Mouse (Mus musculus) forebrain, embryonic 11.5 days (tissue): Measurements from ENCODE around the gene 2510009E07Rik. TPM values are rescaled to one million over a fixed set of nuclear protein-coding genes. Genes with fewer than 3 reads are reported as not detected.

Source experiments
- ATAC-seq: fragments of 200-750 bp; cut with Nextera tagmentation; replicated peaks from 2 replicates; pipeline ENCODE4 v1.8.0; 2017; ENCODE audit warnings: moderate TSS enrichment; ENCODE audit not compliant: low FRiP score
- DNase-seq: peaks from one replicate; pipeline ENCODE4 v3.0.0-alpha.2; 2017; ENCODE audit warnings: low spot score
- H3K27ac ChIP-seq: fragments of 300-500 bp; sonication (generic); 2 replicates; pipeline ENCODE4 v1.5.1; 2014; ENCODE audit warnings: low read depth, low read length
- H3K27me3 ChIP-seq: fragments of 300-500 bp; sonication (generic); 2 replicates; pipeline ENCODE4 v1.6.1; 2014; ENCODE audit warnings: mild to moderate bottlenecking, low read length, mixed read lengths; ENCODE audit not compliant: control insufficient read depth, insufficient read depth
- H3K36me3 ChIP-seq: fragments of 300-500 bp; sonication (generic); 2 replicates; pipeline ENCODE4 v1.6.1; 2014; ENCODE audit warnings: mild to moderate bottlenecking, low read length, moderate library complexity, mixed read lengths; ENCODE audit not compliant: control insufficient read depth, insufficient read depth
- H3K4me1 ChIP-seq: fragments of 300-500 bp; sonication (generic); replicated peaks from 2 replicates; pipeline ENCODE4 v1.6.1; 2014; ENCODE audit warnings: low read length, mixed read lengths; ENCODE audit not compliant: control insufficient read depth, insufficient read depth
- H3K4me2 ChIP-seq: fragments of 300-500 bp; sonication (generic); 2 replicates; pipeline ENCODE4 v1.6.1; 2014; ENCODE audit warnings: low read depth, mild to moderate bottlenecking, low read length, moderate library complexity, mixed read lengths; ENCODE audit not compliant: severe bottlenecking
- H3K4me3 ChIP-seq: fragments of 300-500 bp; sonication (generic); 2 replicates; pipeline ENCODE4 v1.5.1; 2014; ENCODE audit warnings: low read depth, low read length
- H3K9ac ChIP-seq: fragments of 300-500 bp; sonication (generic); 2 replicates; pipeline ENCODE4 v1.6.1; 2014; ENCODE audit warnings: low read length
- H3K9me3 ChIP-seq: fragments of 300-500 bp; sonication (generic); 2 replicates; pipeline ENCODE4 v1.6.1; 2016; ENCODE audit warnings: low read length, mixed read lengths; ENCODE audit not compliant: control insufficient read depth
- whole genome bisulfite sequencing: fragments of 180-500 bp; shearing (Covaris S2); extraction: QIAGEN DNeasy Blood & Tissue Kit; methylation state at CpG from one replicate; pipeline ENCODE4 v1.1.7; 2014; 5-methylcytosine and 5-hydroxymethylcytosine counted together
- polyA plus RNA-seq: library from polyadenylated mRNA; unstranded; fragments of >200 nt; fragmentation: Nextera tagmentation; extraction: Ambion mirVana; gene quantifications from 2 replicates; pipeline ENCODE4 v1.2.1, GENCODE M21; 2014

Gene 2510009E07Rik
- polyA plus RNA-seq, 1 experiment from 2014 or later = 43.5 TPM

DNA sequence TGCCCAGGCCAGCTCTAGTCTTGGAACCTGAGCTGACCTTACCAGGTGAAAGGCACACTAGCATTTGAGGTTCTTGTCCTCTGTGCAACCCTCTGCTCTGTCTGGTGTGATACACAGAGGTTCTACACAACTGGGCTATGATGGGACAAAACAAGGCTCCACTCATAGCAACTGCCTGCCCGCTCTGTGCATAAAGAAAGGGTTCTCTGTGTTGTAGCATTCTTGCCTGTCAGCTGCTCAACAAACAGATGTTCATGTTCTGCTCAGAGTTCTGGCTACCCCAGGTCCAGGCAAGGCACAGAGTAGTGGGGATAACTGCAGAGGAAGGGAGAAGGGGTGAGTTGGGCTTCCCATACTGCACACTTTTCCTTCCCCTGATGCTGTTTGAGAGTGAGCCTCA is 29.8 kb upstream of the 2510009E07Rik start:
- Histone ChIP-seq H3K4me2 (no peak overlapping the region), H3K27ac (no peak overlapping the region), H3K9me3 (no peaks in the 10 kb centered on the region), H3K36me3 (no peaks in the 10 kb centered on the region), H3K4me1 (no peaks in the 10 kb centered on the region), H3K27me3 (no peaks in the 10 kb centered on the region), H3K4me3 (no peak overlapping the region), H3K9ac (no peak overlapping the region)
- 92% methylated on average over 1 of the region's 1 CpGs for WGBS
- DNase-seq (no peak), ATAC-seq (no peak)

DNA sequence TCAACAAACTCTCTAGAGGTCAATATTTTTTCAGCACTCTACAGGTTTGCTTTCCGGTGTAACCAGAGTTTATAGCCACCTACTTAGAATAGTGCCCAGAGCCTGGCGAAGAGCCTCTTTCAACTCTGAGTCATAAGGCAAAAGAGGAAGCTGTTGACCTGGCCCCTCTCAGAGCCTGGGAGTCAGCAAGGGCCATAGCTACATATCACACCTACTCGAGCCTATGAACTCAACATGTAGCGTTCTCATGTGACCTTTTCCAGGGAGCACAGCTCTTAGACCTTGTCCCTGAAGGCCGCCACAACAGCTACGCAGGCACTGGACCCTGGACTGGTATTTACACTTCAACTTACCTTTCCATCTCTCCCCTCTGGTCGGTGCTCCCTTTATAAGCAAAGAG is 25.3 kb upstream of the 2510009E07Rik start:
- Histone ChIP-seq H3K9ac (no peak overlapping the region), H3K4me3 (no peak overlapping the region), H3K27me3 (no peaks in the 10 kb centered on the region), H3K9me3 (no peaks in the 10 kb centered on the region), H3K4me1 (no peaks in the 10 kb centered on the region), H3K27ac (no peak overlapping the region), H3K36me3 (no peaks in the 10 kb centered on the region), H3K4me2 (no peak overlapping the region)
- DNase-seq = no peak
- ATAC-seq = no peak
- WGBS = 95% methylated on average over 7 of the region's 7 CpGs

DNA sequence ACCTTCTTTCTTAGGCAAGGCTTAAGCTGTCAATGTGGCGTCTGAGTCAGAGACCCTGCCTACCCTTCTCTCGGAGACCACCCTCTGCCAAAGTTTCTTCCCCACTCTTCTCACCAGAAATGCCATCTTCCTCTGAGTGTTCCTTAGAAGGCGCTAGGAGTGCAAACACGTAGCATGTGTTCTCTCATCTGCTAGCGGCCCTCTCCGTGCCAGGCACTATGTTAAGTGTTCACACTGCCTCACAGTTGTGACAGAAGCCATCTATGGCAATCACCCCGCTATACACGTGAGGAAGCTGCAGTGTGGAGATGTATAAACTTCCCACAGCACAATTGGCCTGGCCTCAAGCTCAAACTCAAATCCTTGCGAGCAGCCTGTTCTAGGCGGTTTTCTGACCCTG is 20.1 kb upstream of the 2510009E07Rik start:
- H3K9me3 ChIP-seq = no peaks in the 10 kb centered on the region
- H3K4me3 ChIP-seq = no peak overlapping the region
- H3K9ac ChIP-seq = no peak overlapping the region
- 85% methylated on average over 10 of the region's 10 CpGs for WGBS
- no peak for ATAC-seq
- no peaks in the 10 kb centered on the region for H3K36me3 ChIP-seq
- H3K4me2 ChIP-seq = no peak overlapping the region
- H3K4me1 ChIP-seq = no peaks in the 10 kb centered on the region
- H3K27me3 ChIP-seq = no peaks in the 10 kb centered on the region
- no peak overlapping the region for H3K27ac ChIP-seq
- DNase-seq = no peak

DNA sequence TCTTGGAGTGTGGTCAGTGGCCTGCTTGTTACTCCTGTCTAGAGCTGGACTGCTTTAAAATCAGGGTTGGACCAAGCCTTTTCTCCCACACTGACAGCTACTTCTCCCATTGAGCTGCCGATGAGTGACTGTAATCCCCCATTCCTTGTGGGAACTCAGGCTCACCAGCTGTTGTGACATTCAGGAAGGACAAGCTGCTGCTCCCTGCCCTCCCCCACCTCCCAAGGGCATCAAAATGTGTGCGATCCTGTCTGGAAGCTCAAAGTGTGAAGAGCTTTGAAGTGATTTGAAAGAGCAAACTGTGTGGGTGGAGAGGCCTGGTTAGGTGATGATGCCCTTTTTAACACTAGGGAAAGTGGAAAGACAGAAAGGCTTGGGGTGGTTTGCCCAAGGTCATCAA is 15.9 kb upstream of the 2510009E07Rik start:
- H3K9ac ChIP-seq = no peak overlapping the region
- no peaks in the 10 kb centered on the region for H3K9me3 ChIP-seq
- no peaks in the 10 kb centered on the region for H3K4me1 ChIP-seq
- ATAC-seq (no peak), DNase-seq (peak; percentile 51)
- 59% methylated on average over 2 of the region's 2 CpGs for WGBS
- no peak overlapping the region for H3K27ac ChIP-seq
- H3K27me3 ChIP-seq = no peaks in the 10 kb centered on the region
- H3K4me2 ChIP-seq = no peak overlapping the region
- no peaks in the 10 kb centered on the region for H3K36me3 ChIP-seq
- H3K4me3 ChIP-seq = no peak overlapping the region

DNA sequence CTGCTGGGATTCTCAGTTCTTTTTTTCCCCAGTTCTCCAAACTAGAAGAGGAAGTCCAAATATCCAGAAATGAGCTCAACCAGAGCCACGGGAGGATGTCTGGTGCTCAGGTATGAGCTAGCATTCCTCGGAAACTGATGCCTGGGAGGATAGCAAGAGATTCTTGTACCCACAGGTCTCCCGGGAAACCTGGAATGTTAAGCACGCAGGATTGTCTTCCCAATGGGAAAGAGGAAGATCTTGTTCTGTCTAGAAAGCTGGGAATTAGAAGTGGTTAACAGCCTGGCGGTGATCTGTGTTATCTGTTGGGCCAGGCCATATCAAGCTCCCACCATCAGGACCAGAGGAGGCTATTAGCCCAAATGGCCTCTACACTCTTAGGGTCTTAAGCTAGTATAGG is 10.2 kb upstream of the 2510009E07Rik start:
- no peak for ATAC-seq
- no peak for DNase-seq
- no peaks in the 10 kb centered on the region for H3K27me3 ChIP-seq
- peaks cover 2% of the 10 kb centered on the region; the same call in 1 of the 2 replicates for H3K9me3 ChIP-seq
- H3K27ac ChIP-seq = no peak overlapping the region
- no peaks in the 10 kb centered on the region for H3K36me3 ChIP-seq
- H3K4me1 ChIP-seq = 0 out of 2 replicates have a peak, but pooled peaks cover 4% of the 10 kb centered on the region
- no peak overlapping the region for H3K9ac ChIP-seq
- no peak overlapping the region for H3K4me3 ChIP-seq
- 62% methylated on average over 5 of the region's 5 CpGs for WGBS
- no peak overlapping the region for H3K4me2 ChIP-seq

DNA sequence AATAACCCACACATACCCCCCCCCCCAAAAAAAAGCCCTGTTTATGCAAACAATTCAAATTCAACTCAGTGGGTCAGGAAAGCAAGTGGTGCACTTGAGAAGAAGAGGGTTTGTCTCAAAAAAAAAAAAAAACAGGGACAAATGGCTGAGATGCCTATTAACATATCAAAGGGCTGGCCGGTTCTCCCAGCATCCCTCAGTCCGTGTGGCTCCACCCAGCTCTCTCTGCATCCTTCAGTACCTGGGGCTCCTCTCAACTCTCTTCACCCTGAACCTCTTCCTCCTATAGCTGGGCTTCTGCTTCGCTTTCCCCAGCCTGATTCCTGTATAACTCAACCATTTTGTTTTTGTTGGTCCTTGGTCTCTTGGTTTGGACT is 7.8 kb upstream of the 2510009E07Rik start:
- 0 out of 2 replicates have a peak, but pooled peaks cover 4% of the 10 kb centered on the region for H3K4me1 ChIP-seq
- peaks cover 2% of the 10 kb centered on the region; the same call in 1 of the 2 replicates for H3K9me3 ChIP-seq
- ATAC-seq (peak; percentile 90), DNase-seq (peak; percentile 60)
- no peaks in the 10 kb centered on the region for H3K36me3 ChIP-seq
- 7% methylated on average over 3 of the region's 3 CpGs for WGBS
- 0 out of 2 replicates have a peak overlapping the region, but pooled peaks have one; percentile 3 for H3K4me3 ChIP-seq
- peak overlapping the region; percentile 31; the same call in 1 of the 2 replicates for H3K4me2 ChIP-seq
- H3K9ac ChIP-seq = peak overlapping the region; percentile 23
- H3K27ac ChIP-seq = peak overlapping the region; percentile 62; the same call in 1 of the 2 replicates
- no peaks in the 10 kb centered on the region for H3K27me3 ChIP-seq

DNA sequence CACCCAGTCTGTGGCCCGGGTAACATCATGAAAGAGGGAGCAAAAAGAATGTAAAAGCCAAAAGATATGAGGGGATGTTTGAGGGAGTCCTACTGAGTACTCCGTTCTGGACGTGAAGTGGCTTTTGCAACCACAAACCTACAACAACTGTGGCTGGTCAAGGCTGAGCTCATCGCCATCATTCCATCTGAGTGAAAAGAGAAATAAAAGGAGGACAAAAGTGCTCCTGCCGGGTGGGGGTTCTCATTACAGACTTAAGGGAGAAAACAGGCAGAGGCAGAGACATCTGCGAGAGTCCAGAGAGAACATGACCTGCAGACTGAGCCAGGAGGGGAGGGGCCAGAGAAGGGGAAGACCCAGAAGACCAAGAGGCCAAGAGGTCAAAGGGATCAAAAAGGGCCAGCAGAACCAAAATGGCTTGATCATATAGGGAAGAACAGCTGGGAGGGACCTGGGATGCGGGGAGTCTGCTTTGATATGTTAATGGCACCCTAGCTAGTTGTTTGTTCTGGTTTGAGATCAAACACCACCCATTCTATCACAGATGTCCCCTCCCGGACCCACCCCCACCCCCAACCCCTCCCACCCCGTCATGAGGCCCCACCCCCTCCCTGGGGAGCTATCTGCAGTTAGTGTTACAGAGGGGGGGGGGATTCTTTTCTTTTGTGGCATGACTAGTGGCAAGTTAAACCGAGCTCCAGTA is 7.3 kb upstream of the 2510009E07Rik start:
- no peaks in the 10 kb centered on the region for H3K36me3 ChIP-seq
- WGBS = 16% methylated on average over 10 of the region's 10 CpGs
- no peak overlapping the region for H3K9ac ChIP-seq
- H3K27ac ChIP-seq = peak overlapping the region; percentile 62; the same call in 1 of the 2 replicates
- H3K4me3 ChIP-seq = no peak overlapping the region
- ATAC-seq = peak; percentile 79
- H3K4me1 ChIP-seq = 0 out of 2 replicates have a peak, but pooled peaks cover 4% of the 10 kb centered on the region
- peaks cover 2% of the 10 kb centered on the region; the same call in 1 of the 2 replicates for H3K9me3 ChIP-seq
- no peak overlapping the region; the same call in 1 of the 2 replicates for H3K4me2 ChIP-seq
- peak; percentile 53 for DNase-seq
- H3K27me3 ChIP-seq = no peaks in the 10 kb centered on the region

DNA sequence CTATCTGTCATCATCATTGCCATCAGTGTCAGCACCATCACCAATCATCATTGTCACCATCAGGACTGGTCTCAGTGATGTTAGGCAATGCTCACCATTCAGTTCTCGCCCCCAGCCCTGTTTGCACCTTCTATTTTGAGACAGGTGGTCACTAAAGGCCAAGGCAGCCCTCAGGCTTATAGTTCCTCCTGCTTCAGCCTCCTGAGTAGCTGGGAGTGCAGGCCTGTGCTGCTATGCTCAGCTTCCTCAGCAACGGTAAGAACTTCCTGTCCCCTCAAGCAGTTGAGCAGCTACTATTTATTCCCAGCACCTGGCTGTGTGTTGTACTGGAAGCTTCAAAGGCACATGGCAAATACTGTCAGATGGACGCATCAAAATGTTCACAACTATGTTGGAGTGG is 3.7 kb upstream of the 2510009E07Rik start:
- Histone ChIP-seq H3K4me1 (peaks cover 8% of the 10 kb centered on the region; the same call in 1 of the 2 replicates), H3K9me3 (peaks cover 2% of the 10 kb centered on the region; the same call in 1 of the 2 replicates), H3K4me3 (no peak overlapping the region), H3K27me3 (no peaks in the 10 kb centered on the region; the same call in 1 of the 2 replicates), H3K36me3 (no peaks in the 10 kb centered on the region), H3K9ac (no peak overlapping the region), H3K27ac (no peak overlapping the region), H3K4me2 (no peak overlapping the region)
- no peak for ATAC-seq
- DNase-seq = no peak
- 79% methylated on average over 3 of the region's 3 CpGs for WGBS

DNA sequence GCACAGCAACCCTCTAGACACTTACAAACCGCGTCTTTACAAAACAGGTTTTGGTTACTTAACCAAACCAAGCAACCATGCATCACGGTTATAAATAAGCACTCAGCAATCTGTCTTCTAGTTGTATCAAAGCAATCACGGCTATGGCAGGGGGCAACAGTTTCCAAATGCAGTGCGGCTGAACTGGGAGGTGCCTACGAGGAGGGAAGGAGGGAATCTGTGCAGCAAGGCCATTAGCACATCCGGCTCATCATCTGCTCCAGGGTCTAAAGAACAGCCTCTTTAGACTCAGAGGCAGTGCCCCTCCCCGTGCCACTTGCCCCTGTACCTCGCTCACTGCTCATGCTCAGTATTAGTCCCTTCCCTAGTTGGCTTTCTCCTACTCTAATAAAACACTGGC is 2.5 kb upstream of the 2510009E07Rik start:
- ATAC-seq = no peak
- WGBS = 75% methylated on average over 9 of the region's 9 CpGs
- no peak overlapping the region for H3K4me3 ChIP-seq
- H3K9ac ChIP-seq = no peak overlapping the region
- H3K27ac ChIP-seq = no peak overlapping the region
- no peak overlapping the region for H3K4me2 ChIP-seq
- H3K9me3 ChIP-seq = peaks cover 2% of the 10 kb centered on the region; the same call in 1 of the 2 replicates
- DNase-seq = no peak
- H3K4me1 ChIP-seq = peaks cover 10% of the 10 kb centered on the region; the same call in 1 of the 2 replicates
- no peaks in the 10 kb centered on the region for H3K36me3 ChIP-seq
- H3K27me3 ChIP-seq = no peaks in the 10 kb centered on the region; the same call in 1 of the 2 replicates
